Mouse (Mus musculus) cerebellum, adult 9-10 months (tissue): Measurements from ENCODE around the gene Bcas2.
"Not testable (repeated sequence)": the region's sequence is repeated elsewhere in the genome, so short reads cannot be mapped to it uniquely, and the experiment has no call there.

Experiments used
- DNase-seq: peaks from one replicate; pipeline ENCODE4 v3.0.0; 2022

The Bcas2 gene

DNA sequence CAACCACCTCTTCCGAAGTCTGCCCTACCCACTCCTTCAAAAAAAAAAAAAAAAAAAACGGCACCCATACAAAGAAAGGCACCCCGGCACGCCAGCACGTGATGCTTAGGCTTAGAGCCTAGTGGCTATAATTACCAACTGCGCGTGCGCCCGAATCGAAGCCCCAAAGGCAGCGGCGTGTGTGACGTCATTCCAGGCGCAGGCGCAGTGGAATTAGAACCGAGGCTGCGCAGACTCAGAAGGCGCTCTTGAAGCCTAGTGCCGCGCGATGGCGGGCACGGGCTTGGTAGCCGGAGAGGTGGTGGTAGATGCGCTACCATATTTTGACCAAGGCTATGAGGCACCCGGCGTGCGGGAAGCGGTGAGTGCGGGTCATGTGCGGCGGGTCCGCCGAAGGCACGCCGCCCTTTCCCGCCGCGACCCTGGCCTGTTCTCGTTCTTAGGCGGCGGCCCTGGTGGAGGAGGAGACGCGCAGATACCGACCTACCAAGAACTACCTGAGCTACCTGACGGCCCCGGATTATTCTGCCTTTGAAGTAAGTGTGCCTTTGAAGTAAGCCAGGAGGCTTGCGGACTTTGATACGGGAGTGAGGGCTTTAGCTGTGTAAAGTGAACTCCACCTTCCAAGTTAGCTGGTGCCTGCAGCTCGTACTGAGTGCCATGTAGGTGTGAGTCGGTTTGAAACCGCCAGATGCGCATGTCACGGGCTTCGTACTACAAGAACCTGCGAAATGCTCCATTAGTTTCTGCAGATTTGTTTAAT, at the start of gene Bcas2:
Gene Bcas2, plus strand, starts transcription at position 151 of the 763 bp plus-strand sequence.
- DNase-seq: peak; percentile 97

DNA sequence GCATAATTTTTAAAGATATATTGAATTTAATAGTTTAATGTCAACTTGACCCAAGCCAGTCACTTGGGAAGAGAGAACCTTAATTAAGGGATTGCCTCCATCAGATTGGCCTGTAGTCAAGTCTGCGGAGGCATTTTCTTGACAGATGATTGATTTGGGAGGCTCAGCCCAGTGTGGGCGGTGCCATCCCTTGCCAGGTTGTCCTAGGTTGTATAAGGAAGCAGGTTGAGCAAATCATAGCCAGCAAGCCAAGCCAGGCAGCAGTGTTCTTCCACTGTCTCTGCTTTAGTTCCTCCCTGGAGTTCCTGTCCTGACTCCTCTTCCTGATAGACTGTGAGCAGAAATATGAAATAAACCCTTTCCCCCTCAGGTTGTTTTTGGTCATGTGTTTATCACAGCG, 47.8 kb upstream of the Bcas2 start:
- no peak for DNase-seq

DNA sequence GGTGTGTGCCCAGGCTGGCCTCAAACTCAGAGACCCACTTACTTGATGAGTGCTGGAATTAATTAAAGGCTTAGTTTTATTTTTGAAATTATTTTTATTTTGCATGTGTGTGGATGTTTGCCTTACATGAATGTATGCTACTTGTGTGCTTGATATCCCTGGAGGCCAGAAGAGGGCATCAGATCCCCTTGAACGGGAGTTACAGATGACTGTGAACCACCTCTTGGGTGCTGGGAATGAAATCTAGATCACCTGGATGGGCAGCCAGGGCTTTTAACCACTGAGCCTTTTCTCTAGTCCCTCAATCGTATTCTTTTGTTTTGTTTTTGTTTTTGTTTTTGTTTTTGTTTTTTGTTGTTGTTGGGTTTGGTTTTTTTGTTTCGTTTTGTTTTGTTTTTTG, 45.3 kb upstream of the Bcas2 start:
- no peak for DNase-seq

DNA sequence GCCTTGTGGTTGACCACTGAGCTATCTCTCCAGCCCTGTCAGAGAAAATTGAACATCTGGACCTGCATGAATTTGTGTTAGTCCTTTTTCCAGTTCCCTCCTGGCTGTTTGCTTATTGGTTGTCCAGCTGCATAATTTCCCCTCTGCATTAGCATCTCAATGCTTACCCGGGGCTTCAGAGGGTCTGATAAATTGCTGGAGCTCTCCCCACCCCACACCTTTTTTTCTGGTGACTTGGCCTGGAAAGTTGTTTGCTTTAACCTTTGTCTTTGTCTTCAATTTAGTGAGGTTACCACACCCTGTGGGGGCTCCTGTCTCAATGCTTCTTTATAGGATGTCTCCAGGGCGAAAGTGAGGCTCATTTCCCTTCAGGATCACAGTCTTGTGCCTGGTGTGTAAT, 44.3 kb upstream of the Bcas2 start:
- no peak for DNase-seq

DNA sequence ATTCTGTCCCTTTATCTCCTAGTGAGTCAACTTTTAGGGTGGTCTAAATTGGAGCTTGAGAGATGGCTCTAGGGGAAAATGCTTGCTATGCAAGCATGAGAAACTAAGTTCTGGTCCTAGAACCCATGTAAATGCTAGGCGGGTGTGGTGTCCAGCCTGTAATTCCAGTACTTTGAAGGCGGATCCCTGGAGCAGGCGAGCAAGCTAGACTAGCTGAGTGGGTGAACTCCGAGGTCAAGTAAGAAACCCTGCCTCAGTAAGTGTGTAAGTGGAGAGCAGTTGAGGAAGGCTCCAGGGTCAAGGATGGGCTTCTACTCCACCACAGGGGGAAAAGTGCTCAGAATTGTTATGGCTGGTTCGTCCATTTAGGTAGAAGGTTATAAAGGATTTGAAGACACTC, 43.7 kb upstream of the Bcas2 start:
- DNase-seq: no peak

DNA sequence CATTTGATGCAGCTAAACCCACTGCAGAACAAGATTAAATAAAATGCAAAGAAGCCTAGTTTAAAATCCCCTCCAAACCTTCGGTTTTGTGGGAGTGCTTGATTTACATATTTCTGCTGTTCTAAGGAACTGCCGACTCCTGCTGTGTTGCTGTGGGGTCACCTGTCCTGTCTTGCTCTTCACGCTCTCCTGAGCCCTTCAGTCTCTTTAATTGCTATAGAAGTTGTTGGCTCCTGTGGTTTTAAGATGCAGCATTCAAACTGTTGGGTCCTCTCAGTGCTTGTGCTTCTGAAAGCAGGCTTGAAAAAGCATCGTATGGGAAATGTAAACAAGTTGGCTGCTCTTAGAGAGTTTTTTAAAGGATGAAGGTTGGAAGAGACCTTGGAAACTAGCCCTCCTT, 43.2 kb upstream of the Bcas2 start:
- DNase-seq: no peak

DNA sequence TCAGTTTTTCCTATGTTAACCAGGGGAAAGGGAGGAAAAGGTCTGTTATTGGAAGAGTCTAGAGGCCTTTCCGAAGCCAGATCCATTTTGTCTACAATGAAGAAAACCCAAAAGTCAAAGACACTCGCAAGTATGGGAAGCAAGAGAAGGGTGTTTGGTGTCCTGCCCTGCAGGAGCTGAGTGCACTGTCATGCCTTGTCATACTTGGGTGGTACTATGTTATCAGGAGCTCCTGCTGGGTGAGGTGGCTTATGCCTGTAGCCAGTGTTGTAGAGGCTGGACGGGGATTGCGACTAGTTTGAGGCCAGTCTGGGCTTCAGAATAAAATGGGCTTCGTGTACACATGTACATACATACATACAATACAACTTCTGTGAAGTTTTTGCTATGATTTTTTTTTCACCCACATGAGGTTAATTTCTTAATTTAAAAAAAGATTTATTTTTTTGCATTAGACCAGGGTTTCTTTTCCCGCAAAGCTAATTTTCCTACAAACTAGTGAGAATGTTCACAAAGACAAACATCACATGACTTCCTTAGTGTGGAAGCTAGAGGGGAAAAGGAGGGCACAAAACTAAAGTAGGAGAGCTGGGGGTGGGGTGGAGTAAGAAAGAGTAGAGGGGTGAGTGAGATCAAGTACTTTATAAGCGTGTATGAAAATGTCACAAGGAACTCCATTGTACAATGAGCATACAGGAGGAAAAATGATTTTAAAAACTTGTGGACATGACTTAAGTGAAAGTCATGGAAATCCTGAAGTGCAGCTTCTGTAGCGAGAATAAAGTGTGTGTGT, 41.9 kb upstream of the Bcas2 start:
- DNase-seq: no peak

DNA sequence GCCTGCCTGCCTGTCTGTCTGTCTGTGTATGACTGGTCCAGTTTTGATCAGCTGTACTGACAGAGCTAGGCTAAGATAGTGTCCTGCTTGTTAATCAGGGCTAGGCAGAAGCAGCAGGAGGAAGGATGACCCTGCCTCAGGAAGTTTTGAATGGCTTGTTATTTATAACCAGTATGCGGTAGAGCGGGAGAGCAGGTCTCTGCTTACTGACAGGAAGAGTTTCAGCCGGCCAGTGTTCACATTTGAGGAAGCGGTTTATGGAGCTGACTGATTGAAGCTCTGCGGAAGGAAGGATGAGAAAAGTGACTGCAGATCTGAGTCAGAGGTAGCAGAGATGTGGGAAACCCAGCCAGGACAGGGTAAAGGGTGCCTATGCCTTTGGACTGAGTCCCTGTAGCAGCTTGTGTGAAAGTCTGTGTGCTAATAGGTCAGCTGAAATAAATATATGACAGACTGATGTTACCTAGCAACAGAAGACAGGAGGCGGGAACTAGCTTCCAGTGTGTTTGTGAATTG, 41.2 kb upstream of the Bcas2 start:
- DNase-seq: no peak

DNA sequence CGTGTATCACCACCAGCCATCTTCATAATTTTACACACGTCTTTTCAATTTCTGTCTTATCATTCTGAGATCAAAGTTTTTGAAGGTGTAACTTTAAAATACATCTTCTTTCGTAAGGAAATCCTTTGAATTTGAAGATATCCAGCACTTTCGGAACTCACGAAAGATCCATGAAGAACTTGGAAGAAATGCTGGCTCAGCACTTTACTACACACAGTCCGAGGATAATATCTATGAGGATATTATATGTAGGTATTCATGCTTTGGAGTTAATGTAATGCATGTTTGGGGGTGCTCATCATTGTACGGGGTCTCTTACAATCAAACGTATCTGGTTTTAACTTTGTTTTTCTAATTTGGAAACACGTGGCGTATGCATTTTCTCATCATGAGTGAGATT, 38.4 kb upstream of the Bcas2 start:
- DNase-seq: no peak

DNA sequence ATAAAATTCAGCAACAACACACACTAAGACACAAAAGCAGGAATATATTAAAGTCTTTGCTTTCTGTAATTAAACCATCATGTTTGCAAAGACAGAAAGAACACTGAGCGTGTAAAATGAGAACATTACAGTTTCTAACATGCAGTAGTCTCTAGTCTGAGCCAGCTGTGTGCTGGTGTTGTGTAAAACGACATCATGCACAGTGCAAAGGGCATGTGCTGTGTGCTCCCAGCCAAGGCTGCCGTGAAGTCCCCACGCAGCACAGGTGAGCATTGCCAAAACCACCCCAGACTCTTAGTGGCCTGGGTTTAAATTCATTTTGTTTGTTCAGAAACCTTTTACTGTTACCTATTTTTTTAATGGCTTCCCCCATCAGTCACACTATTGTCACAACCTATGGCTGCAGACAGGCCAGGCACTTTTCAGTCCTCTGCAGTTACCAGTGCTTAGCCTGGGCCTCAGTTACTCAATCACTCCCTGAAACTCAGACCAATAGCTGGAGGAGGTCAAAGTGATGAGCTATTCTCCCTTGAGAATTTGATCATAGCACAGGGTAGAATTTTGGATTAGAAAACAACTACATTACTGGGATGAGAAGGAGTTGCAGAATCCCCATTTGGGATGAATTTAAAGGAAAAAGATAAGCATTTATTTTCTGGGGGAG, 34.9 kb upstream of the Bcas2 start:
- no peak for DNase-seq

DNA sequence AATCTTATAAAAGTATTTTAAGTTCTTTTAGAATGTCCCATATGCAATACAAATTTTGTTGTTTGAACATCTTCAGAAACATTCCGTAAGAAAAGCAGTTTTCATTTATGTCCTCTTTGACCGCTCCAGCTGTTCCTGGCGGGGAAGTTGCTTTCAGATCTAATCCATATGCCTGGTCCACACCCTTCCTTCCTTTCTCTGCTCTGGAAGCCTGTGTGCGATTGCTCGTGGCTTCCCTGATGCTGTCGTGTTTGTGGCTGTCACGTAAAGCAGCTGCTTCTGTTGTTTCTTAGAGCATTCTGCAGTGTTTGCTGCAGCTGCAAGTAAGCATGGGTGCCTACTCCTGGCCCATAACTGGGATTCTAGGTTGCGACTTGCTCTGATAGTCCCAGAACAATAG, 32.4 kb upstream of the Bcas2 start:
- no peak for DNase-seq

DNA sequence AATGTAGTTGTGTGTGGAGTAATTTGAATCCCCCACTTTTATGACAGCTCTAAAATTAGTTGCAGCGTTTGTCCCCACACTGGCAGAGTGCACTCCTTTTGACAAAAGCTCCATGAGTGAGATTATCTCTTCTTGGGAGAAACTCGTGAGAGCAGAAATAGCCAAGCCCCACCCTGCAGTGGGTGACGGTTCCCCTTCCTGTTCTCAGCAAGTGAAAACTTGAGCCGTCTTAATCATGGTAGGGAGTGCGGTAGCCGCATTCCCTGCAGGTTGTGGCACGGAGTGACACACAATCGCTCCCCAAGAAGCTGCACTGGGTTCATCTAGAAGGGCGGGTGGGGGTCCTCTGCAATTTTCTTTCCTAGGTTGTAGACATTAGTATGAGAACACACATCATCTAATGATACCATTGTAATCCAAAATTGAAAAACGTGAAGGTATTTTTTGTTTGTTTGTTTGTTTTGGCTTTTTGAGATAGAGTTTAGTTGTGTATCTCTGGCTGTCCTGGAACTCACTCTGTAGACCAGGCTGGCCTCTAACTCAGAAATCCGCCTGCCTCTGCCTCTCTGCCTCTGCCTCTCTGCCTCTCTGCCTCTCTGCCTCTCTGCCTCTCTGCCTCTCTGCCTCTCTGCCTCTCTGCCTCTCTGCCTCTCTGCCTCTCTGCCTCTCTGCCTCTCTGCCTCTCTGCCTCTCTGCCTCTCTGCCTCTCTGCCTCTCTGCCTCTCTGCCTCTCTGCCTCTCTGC, 31.2 kb upstream of the Bcas2 start:
- DNase-seq: not testable (repeated sequence)

DNA sequence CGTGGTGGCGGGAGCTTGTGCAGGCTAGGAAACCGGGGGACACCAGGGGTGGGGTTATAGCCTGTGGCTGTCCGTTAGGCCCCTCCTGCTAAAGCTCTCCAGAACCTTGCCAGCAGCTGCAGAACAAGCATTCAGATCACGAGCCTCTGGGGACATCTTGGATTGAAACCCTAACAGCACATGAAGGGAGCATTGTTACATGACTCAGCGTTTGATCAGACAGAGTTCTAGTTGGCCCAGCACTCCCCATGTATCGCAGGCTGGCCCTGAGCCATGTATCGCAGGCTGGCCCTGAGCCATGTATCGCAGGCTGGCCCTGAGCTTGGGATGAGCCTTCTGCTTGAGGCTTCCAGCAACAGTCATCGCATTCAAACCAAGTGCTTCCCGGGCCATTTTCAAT, 30.2 kb upstream of the Bcas2 start:
- no peak for DNase-seq

DNA sequence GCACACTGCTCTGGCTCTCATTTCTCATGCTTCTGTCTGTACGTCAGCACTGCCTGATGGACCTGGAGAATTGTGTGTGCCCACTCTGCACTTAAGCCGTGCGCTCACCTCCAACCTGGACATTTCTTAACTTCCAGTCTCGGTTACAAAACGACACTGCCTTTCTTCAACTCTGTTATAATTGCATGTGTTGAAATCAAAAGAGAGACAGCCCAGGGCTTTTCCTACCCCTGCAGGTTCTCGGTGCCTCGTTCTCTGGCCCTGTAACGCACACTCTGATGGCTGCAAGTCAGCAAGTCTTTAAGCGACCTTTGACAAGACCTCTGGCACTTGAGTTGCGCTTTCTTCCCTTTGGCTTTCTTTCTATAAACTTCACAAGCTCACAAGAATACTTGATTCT, 29.1 kb upstream of the Bcas2 start:
- DNase-seq: no peak

DNA sequence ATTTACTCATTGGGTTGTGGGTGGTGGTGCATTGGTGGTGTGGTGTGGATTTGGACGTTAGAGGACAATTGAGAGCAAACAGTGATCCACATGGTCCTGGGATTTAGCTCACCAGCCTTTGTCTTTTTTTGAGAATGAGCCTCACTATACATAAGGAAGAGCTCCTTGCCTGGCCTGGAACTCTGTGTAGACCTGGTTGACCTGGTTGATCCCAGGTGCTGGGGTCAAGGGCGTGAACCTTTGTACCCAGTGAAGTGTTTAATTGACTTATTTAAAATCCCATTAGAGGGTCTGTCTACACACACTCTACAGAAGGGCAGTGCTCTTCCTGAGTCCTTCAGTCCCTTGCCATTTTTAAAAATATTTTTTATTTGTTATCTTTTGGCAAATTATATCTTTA, 26.1 kb upstream of the Bcas2 start:
- no peak for DNase-seq

DNA sequence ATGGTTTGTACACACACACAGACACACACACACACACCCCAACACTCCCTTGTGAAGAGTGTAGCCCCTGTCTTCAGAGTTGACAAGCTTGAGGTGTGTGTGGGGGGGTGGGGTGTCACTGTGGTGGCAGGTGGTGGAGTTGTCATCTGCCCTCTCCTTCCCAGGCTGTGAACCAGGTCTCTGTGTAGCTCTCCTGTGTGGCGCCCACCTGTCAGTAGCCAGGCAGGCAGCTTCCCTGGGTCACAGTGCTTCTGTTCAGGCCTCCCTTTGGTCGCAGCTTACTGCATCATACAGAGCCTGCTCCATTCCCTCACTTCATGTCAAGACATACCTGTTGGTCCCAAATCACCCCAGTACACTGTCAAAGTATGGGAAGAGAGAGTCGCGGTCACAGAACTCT, 25.7 kb upstream of the Bcas2 start:
- no peak for DNase-seq

DNA sequence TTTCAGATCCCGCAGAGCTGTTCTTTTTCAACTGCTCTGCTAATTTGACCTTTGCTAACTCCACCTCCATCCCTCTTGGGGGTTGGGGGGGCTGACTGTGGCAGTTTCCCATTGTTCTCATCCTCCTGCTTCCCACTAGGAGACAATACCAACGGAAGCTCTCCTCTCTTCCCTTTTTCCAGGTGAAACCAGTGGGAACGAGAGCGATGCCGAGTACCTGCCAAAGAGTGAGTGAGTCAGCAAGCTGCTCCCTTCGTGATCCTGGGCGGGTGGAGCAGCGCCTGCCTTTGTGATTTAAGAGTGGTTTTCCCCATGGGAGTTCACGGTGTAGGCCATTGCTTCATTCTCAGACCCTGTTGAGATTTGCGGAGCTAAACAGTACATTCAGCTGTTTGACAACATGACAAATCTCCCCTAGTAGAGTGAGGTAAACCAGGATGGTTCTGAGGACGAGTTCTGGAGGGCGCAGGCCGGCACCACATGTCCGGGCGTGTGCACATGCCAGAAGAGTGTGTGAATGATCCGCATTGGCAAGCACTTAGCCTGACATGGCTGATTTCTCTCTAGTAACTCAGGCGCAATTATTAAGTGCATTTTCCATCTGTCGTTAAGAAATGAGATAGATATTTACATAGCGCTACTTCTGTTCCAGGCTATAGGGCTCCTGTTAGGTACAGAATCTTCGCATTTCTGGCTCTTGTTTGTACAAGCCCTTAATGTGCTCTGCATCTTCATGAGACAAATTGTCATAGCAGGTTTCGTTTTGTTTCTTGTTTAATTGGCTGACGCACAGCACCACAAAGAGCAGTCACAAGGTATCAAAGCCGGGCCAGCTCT, 24.9 kb upstream of the Bcas2 start:
- DNase-seq: no peak

DNA sequence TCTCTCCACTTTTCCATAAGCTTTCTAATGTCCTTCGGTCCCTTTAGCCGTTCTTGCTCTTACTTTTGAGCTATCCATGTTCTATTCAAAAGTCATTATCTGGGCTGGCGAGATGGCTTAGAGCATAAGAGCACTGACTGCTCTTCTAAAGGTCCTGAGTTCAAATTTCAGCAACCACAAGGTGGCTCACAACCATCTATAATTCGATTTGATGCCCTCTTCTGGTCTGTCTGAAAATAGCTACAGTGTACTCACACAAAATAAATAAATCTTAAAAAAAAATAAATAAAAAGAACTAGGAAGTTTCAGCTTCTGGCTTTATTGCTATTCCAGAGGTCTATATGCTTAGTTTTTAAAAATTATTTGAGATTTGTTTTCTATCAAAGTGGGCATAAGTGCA, 23.7 kb upstream of the Bcas2 start:
- DNase-seq: no peak

DNA sequence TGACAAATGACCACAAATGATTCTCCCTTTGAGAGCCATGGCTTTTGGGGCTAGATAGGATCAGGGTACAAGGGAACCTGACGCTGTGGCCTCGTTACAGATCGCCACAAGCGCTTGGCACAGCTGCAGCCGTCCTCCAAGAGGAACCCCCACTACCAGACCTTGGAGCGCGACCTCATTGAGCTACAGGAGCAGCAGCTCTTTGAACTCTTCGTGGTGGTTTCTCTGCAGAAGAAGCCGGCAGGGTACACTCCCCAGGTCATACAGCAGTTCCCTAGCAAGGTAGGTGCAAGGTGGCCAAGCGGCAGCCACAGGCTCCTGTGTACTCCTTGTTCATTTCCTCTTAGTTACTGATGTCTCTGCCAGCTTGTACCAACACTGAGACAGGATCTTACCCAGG, 22.5 kb upstream of the Bcas2 start:
- no peak for DNase-seq

DNA sequence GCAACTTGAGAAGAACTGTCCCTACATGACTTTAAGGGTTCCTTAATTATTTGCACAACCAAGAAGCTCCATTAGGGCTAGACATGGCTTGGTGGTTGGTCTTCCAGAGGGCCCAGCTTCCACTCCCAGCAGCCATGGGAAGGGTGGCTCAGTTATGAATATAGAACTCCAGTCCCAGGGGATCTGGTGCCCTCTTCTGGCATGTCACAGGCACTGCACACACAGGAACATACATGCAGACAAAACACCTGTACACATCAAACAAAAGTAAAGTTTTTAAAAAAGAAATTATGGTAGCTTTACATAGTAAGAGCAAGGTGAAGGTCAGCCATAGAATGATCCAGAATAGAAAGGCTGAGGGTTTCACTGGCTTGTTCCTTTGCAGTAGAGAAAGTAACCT, 17.7 kb upstream of the Bcas2 start:
- no peak for DNase-seq

DNA sequence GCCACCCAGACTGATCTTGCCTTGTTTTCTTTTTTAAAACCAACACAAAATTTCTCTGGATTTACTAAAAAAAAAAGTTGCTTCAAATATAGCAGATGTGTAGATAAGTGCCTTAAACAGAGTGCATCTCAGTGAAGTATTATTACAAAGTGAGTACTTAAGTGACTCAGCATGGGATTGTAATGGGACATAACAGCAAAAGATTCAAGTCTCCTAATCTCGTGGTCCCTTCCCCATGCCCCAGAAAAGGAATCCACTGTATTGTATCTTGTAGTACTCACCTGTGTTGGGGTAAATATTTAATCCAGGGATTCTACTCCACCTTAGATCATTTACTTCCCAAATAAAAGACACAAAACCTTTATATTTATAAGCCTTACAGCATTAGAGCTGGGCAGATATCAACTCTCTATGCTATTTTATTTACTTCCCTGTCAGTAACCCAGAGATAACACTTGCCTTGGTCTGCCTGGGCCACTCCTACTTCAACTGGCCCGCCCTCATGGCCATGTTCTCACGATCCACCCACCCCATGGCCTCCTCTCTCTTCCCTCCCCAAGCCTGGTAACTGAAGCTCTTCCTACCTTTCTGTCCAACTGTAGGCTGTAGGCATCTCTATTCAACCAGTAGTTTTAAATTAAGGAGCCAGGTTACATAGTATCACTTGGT, 12.1 kb upstream of the Bcas2 start:
- no peak for DNase-seq

DNA sequence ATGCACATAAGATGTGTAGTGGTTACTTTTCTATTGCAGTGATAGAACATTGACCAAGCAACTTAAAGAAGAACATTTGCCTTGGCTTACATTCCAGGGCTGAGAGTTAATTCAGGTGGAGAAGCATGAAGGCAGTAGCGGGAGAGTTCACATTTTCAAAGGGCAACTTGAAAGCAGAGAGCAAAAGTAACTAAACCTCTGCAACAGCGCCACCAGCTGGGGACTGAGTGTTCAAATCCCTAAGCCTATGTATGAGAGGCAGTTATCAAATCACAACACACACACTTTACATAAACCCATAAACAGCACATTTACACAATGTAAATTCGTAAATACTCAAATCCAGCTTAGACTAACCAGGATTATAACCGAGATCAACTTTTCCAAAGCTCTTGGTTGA, 1.7 kb upstream of the Bcas2 start:
- peak; percentile 57 for DNase-seq
